Mouse (Mus musculus) CH12.LX (cell line): ENCODE measurements around the gene Rps11. TPM values are rescaled to one million over a fixed set of nuclear protein-coding genes. Genes with fewer than 3 reads are reported as not detected.
A peak's percentile ranks its signal among the peaks of the same experiment; 100 is the strongest.
"Not testable (repeated sequence)": the region's sequence is repeated elsewhere in the genome, so short reads cannot be mapped to it uniquely, and the experiment has no call there.

ENCODE experiments used
- DNase-seq: peaks from one replicate; pipeline ENCODE4 v3.0.0-alpha.2; 2013; ENCODE audit errors: extremely low read depth
- H3K27ac ChIP-seq: 2 replicates; pipeline ENCODE4 v1.5.1; 2012; ENCODE audit warnings: low read depth, mild to moderate bottlenecking, control low read depth, moderate library complexity; ENCODE audit not compliant: insufficient read depth
- H3K27me3 ChIP-seq: replicated peaks from 2 replicates; pipeline ENCODE3; 2012; ENCODE audit warnings: inconsistent platforms
- H3K36me3 ChIP-seq, 2 experiments: replicated peaks in 1 of 2; 2 replicates each; pipeline versions ENCODE3 to v1.6.1; 2012; ENCODE audit warnings: inconsistent platforms in 1 of 2, low read length in 1 of 2, mild to moderate bottlenecking in 1 of 2, mixed read lengths in 1 of 2, moderate library complexity in 1 of 2; ENCODE audit not compliant: control insufficient read depth in 1 of 2, insufficient read depth in 1 of 2
- H3K4me1 ChIP-seq, 2 experiments: 2 replicates each; pipeline ENCODE4 v1.6.1; 2012; ENCODE audit warnings: inconsistent platforms in 1 of 2, moderate library complexity in 1 of 2; ENCODE audit not compliant: insufficient read depth in 2 of 2, control insufficient read depth in 1 of 2
- H3K4me2 ChIP-seq: 2 replicates; pipeline ENCODE4 v1.6.1; 2012; ENCODE audit warnings: low read depth, mild to moderate bottlenecking, control low read depth; ENCODE audit not compliant: poor library complexity, insufficient read depth, severe bottlenecking
- H3K4me3 ChIP-seq, 3 experiments: fragments of 150-350 bp in 1 of 3; sonication (generic) in 1 of 3; replicated peaks in 1 of 3; 2 replicates each; pipeline versions ENCODE3 to v1.5.1; 2011 to 2012; ENCODE audit warnings: low read depth in 2 of 3, low read length in 2 of 3, mild to moderate bottlenecking in 2 of 3, moderate library complexity in 2 of 3, control low read depth in 1 of 3, improper control_type of control experiment in 1 of 3, inconsistent platforms in 1 of 3, mixed read lengths in 1 of 3; ENCODE audit not compliant: poor library complexity in 1 of 3
- H3K79me2 ChIP-seq: replicated peaks from 2 replicates; pipeline ENCODE4 v1.6.1; 2012; ENCODE audit warnings: mild to moderate bottlenecking, moderate library complexity; ENCODE audit not compliant: control insufficient read depth, poor library complexity, insufficient read depth, severe bottlenecking; ENCODE audit errors: extremely low read depth
- H3K9ac ChIP-seq: 2 replicates; pipeline ENCODE4 v1.6.1; 2012; ENCODE audit warnings: low read depth, mild to moderate bottlenecking, control low read depth, moderate library complexity; ENCODE audit not compliant: insufficient read depth
- H3K9me3 ChIP-seq: replicated peaks from 2 replicates; pipeline ENCODE3; 2012; ENCODE audit warnings: low read length, inconsistent platforms, mixed read lengths
- CTCF ChIP-seq, 2 experiments: IDR thresholded peaks in 1 of 2; conservative IDR thresholded peaks in 1 of 2; 2 replicates each; pipeline ENCODE4 v1.5.1; 2011 to 2012; ENCODE audit warnings: low read depth in 2 of 2, low read length in 2 of 2, improper control_type of control experiment in 1 of 2, inconsistent platforms in 1 of 2, mild to moderate bottlenecking in 1 of 2, moderate library complexity in 1 of 2
- E2F4 ChIP-seq: IDR thresholded peaks from 2 replicates; pipeline ENCODE4 v1.6.1; 2011; ENCODE audit warnings: low read depth, low read length, improper control_type of control experiment; ENCODE audit not compliant: insufficient replicate concordance
- KAT2A ChIP-seq: IDR thresholded peaks from 2 replicates; pipeline ENCODE4 v1.6.1; 2012; ENCODE audit warnings: low read length, improper control_type of control experiment, inconsistent platforms; ENCODE audit not compliant: insufficient replicate concordance
- NELFE ChIP-seq: IDR thresholded peaks from 2 replicates; pipeline ENCODE4 v1.6.1; 2011; ENCODE audit warnings: low read depth, low read length, improper control_type of control experiment
- RAD21 ChIP-seq: IDR thresholded peaks from 2 replicates; pipeline ENCODE4 v1.6.1; 2011; ENCODE audit warnings: low read depth, mild to moderate bottlenecking, low read length, improper control_type of control experiment, moderate library complexity
- RCOR1 ChIP-seq: conservative IDR thresholded peaks from 2 replicates; pipeline ENCODE4 v1.6.1; 2012; ENCODE audit warnings: low read depth, mild to moderate bottlenecking, inconsistent platforms, low read length, improper control_type of control experiment
- SMC3 ChIP-seq: IDR thresholded peaks from 2 replicates; pipeline ENCODE4 v1.6.1; 2011; ENCODE audit warnings: low read depth, low read length, improper control_type of control experiment
- ZNF384 ChIP-seq: IDR thresholded peaks from 2 replicates; pipeline ENCODE4 v1.6.1; 2012; ENCODE audit warnings: low read depth, low read length, improper control_type of control experiment, inconsistent platforms
- dilution Hi-C: fragments of 300-500 bp; cut with MboI; formaldehyde crosslinking; loops from 2 replicates; pipeline ENCODE4 v1.14.3; 2020; ENCODE audit warnings: low sequenced_read_pairs; ENCODE audit not compliant: extremely low pct_unique_long_range_greater_than_20kb, extremely low pct_ligation_motif_present
- in situ Hi-C: fragments of 300-500 bp; cut with MboI; formaldehyde crosslinking; loops from 3 replicates; pipeline ENCODE4 v1.14.3; 2019; ENCODE audit warnings: low sequenced_read_pairs, low pct_ligation_motif_present, low pct_unique_long_range_greater_than_20kb, mixed read lengths
- polyA plus RNA-seq: library from polyadenylated mRNA; unstranded; fragments of >175 nt; gene quantifications from 2 replicates; pipeline ENCODE4 v1.2.1, GENCODE M21; 2012; ENCODE audit warnings: low read depth; ENCODE audit not compliant: insufficient read length
- total RNA-seq, 2 experiments: library from RNA; depleted of rRNA; stranded (reverse); fragments of 300-350 nt in 1 of 2; fragments of >200 nt in 1 of 2; gene quantifications; 2 replicates each; pipeline ENCODE4 v1.2.3; 2012 to 2014

Gene Rps11
- total and polyA plus RNA-seq, 3 experiments, result 898 to 1,839 (median 1,699) TPM

DNA sequence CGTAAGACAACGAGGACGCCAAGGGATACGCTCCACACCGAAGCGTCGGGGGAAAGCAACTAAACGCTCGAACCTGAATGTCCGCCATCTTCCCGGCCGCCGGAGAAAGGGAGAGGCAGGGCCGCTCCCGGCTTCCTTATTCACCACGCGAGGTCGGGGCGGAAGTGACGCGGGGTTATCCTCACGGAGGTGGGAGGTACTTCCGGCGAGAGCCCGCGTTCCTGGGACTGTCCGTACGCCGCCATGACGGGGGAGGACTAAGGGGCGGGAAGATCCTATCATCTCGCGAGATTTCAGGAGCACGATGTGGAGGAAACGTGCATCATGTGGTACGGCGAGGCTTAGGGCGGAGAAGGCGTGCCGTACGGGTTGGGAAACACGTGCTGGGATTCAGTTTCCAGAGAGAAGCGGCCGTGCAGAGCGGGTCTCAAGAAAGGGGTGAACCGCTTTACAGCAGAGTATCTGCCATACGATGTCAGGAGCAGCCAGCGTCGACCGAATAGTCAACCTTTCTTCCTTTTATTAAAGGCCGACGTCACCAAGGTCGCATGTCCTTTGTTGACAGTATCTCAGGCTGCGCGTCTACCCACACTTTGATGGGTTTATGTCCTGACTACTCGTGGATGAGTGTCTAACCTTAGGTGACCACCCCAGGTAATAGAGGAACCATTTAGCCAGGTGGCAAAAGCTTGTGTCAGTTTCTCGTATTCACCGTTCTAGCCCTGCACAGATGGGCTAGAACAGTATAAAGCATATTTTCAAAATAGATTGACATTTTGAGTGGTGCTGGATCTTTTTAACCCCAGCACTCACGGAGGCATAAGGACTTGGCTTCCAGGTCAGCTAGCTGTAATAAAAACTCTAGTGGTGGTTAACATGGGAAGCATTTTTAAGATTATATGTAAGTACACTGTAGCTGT is at the start of gene Rps11 (continued):
- TF ChIP-seq RCOR1, result 0 out of 2 replicates have a peak, but pooled peaks have one; percentile 53
- TF ChIP-seq, all 38 proteins: peak for 24

DNA sequence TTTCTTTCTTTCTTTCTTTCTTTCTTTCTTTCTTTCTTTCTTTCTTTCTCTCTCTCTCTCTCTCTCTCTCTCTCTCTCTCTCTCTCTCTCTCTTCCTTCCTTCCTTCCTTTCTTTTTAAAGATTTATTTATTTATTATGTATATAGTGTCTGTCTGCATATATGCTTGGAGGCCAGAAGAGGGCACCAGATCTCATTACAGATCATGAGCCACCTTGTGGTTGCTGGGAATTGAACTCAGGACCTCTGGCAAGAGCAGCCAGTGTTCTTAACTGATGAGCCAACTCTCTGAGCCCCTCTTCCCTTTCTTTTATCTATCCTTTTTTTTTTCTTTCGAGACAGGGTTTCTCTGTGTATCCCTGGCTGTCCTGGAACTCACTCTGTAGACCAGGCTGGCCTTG is 49.5 kb upstream of the Rps11 start:
- in situ Hi-C loops, H3K79me2 ChIP-seq, H3K9ac ChIP-seq, H3K27ac ChIP-seq, dilution Hi-C loops, H3K4me1 ChIP-seq, H3K36me3 ChIP-seq, H3K4me2 ChIP-seq, H3K4me3 ChIP-seq: not testable (repeated sequence)
- Histone ChIP-seq H3K9me3 (peaks cover 32% of the 10 kb centered on the region), H3K27me3 (peaks cover 56% of the 10 kb centered on the region)
- peak; percentile 46 for DNase-seq
- TF ChIP-seq SMC3 (peak; percentile 39), RAD21 (peak; percentile 10), CTCF (conservative IDR thresholded peaks at IDR 0.05 in 1 of 2, IDR thresholded peaks at IDR 0.05 in 1 of 2; ENCODE audit: low read depth in 2 of 2, low read length in 2 of 2) (peak in 1 of 2 experiments; percentile 65; a peak in 2 of 4 replicates)

DNA sequence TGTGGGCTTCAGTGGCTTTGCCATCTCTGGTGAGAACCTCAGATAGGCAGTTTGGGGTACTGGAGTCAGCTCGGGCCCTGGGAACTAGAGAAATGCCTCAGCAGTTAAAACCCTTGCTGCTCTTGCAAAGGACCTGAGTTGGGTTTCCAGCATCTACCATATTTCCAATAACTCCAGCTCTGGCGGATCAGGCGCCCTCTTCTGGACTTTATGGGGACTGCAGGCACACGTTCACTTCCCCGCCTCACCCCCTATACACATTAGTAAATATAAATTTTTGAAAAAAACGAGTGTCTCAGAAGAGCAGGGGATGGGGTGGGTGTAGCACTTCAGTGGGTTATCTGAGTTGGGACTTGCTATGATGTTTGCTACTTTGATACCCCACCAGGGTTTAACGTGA is 48.7 kb upstream of the Rps11 start:
- Histone ChIP-seq H3K4me2 (no peak overlapping the region), H3K27ac (no peak overlapping the region), H3K36me3 (no peaks in the 10 kb centered on the region), H3K9me3 (peaks cover 36% of the 10 kb centered on the region), H3K9ac (no peak overlapping the region), H3K4me1 (peaks cover 7 to 10% of the 10 kb centered on the region in 2 experiments), H3K4me3 (no peak overlapping the region), H3K27me3 (peaks cover 56% of the 10 kb centered on the region), H3K79me2 (no peaks in the 10 kb centered on the region)
- dilution Hi-C loops, result no loop called here
- TF ChIP-seq CTCF (conservative IDR thresholded peaks at IDR 0.05 in 1 of 2, IDR thresholded peaks at IDR 0.05 in 1 of 2; ENCODE audit: low read depth in 2 of 2, low read length in 2 of 2) (peak; percentile 42 to 61; a peak in 3 of 4 replicates), SMC3 (peak; percentile 33), ZNF384 (no peak)
- no peak for DNase-seq
- in situ Hi-C loops, result no loop called here

DNA sequence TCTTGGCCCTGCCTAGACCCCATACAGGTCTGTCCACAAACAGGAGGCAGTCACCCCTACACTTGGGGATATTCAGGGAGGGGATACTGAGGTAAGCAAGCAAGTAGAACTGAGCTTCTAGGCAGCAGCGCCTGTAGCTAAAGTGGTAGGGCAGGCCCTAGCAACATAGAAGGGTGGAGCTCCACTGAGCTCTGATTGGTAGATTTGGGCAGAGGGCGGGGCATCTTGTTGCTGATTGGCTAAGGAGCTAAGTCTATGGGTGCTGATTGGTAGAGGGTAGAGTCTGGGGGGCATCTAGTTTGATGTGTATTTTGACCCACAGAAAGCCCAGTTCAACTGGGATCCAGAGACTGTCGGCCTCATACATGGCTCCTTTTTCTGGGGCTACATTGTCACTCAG is 45.3 kb upstream of the Rps11 start:
- Histone ChIP-seq H3K9ac (no peak overlapping the region), H3K4me3 (no peak overlapping the region), H3K4me1 (peaks cover under 1 to 2% of the 10 kb centered on the region in 2 experiments), H3K27ac (no peak overlapping the region), H3K9me3 (peaks cover 36% of the 10 kb centered on the region), H3K36me3 (no peaks in the 10 kb centered on the region), H3K4me2 (no peak overlapping the region), H3K79me2 (no peaks in the 10 kb centered on the region), H3K27me3 (peaks cover 54% of the 10 kb centered on the region)
- TF ChIP-seq CTCF (conservative IDR thresholded peaks at IDR 0.05 in 1 of 2, IDR thresholded peaks at IDR 0.05 in 1 of 2; ENCODE audit: low read depth in 2 of 2, low read length in 2 of 2), result no peak
- no peak for TF ChIP-seq KAT2A
- TF ChIP-seq E2F4, result no peak
- no peak for TF ChIP-seq NELFE
- no peak for TF ChIP-seq RAD21
- DNase-seq, result no peak
- dilution Hi-C loops (no loop called here), in situ Hi-C loops (loop anchor here (10.0 kb wide), 1 partner anchor 135 kb away; no protein-coding TSS in a partner anchor)
